Mouse (Mus musculus) stomach, embryonic 15.5 days (tissue): ENCODE measurements around the gene Arhgef10l. TPM values are rescaled to one million over a fixed set of nuclear protein-coding genes. Genes with fewer than 3 reads are reported as not detected.
A peak's percentile ranks its signal among the peaks of the same experiment; 100 is the strongest.

ENCODE experiments used
- ATAC-seq: fragments of 200-750 bp; cut with Nextera tagmentation; 2 replicates; pipeline ENCODE4 v1.8.0; 2017; ENCODE audit warnings: low read depth, moderate number of reproducible peaks, moderate TSS enrichment; ENCODE audit not compliant: insufficient read depth, low FRiP score
- H3K27ac ChIP-seq: fragments of 300-500 bp; sonication (generic); 2 replicates; pipeline ENCODE4 v1.5.1; 2015; ENCODE audit warnings: mild to moderate bottlenecking, inconsistent platforms
- H3K27me3 ChIP-seq: fragments of 300-500 bp; sonication (generic); replicated peaks from 2 replicates; pipeline ENCODE4 v1.6.1; 2015; ENCODE audit warnings: inconsistent platforms
- H3K36me3 ChIP-seq: fragments of 300-500 bp; sonication (generic); 2 replicates; pipeline ENCODE4 v1.6.1; 2015; ENCODE audit warnings: inconsistent platforms
- H3K4me1 ChIP-seq: fragments of 300-500 bp; sonication (generic); 2 replicates; pipeline ENCODE4 v1.6.1; 2015; ENCODE audit warnings: inconsistent platforms
- H3K4me2 ChIP-seq: fragments of 300-500 bp; sonication (generic); 2 replicates; pipeline ENCODE4 v1.6.1; 2015; ENCODE audit warnings: mild to moderate bottlenecking, inconsistent platforms
- H3K4me3 ChIP-seq: fragments of 300-500 bp; sonication (generic); replicated peaks from 2 replicates; pipeline ENCODE4 v1.5.1; 2015; ENCODE audit warnings: inconsistent platforms
- H3K9ac ChIP-seq: fragments of 300-500 bp; sonication (generic); 2 replicates; pipeline ENCODE4 v1.6.1; 2015; ENCODE audit warnings: inconsistent platforms
- H3K9me3 ChIP-seq: fragments of 300-500 bp; sonication (generic); 2 replicates; pipeline ENCODE4 v1.6.1; 2016; ENCODE audit warnings: inconsistent platforms
- WGBS: fragments of 180-500 bp; shearing (Covaris S2); methylation state at CpG from one replicate; pipeline ENCODE4 v1.1.7; 2015; 5-methylcytosine and 5-hydroxymethylcytosine counted together
- polyA plus RNA-seq: library from polyadenylated mRNA; unstranded; fragments of >200 nt; fragmentation: Nextera tagmentation; extraction: Ambion mirVana; gene quantifications from 2 replicates; pipeline ENCODE4 v1.2.1, GENCODE M21; 2015

The Arhgef10l gene
- polyA plus RNA-seq, 1 experiment from 2014 or later, result 15.2 TPM

- no peak for ATAC-seq
Measured at GRCm38 (mm10) chr4:140639431-140640241, 26.2 kb downstream of the Arhgef10l start.

GRCm38 (mm10) chr4:140638591-140638990 lies 27.2 kb downstream of the Arhgef10l start:
- no peak overlapping the region for H3K27ac ChIP-seq
- H3K27me3 ChIP-seq, result no peaks in the 10 kb centered on the region
- H3K9ac ChIP-seq, result no peak overlapping the region
- H3K4me3 ChIP-seq, result no peak overlapping the region
- peaks cover 16% of the 10 kb centered on the region for H3K4me1 ChIP-seq
- WGBS, result 86% methylated on average over 5 of the region's 5 CpGs
- no peaks in the 10 kb centered on the region for H3K9me3 ChIP-seq
- ATAC-seq, result no peak
- no peaks in the 10 kb centered on the region for H3K36me3 ChIP-seq
- no peak overlapping the region for H3K4me2 ChIP-seq

More at GRCm38 (mm10) chr4:140639431-140640241, 26.2 kb downstream of the Arhgef10l start:
- Histone ChIP-seq H3K4me1 (peaks cover 16% of the 10 kb centered on the region), H3K4me2 (no peak overlapping the region), H3K27ac (no peak overlapping the region), H3K9ac (no peak overlapping the region), H3K4me3 (no peak overlapping the region), H3K9me3 (no peaks in the 10 kb centered on the region), H3K27me3 (no peaks in the 10 kb centered on the region), H3K36me3 (no peaks in the 10 kb centered on the region)
- WGBS, result 91% methylated on average over 28 of the region's 28 CpGs

DNA sequence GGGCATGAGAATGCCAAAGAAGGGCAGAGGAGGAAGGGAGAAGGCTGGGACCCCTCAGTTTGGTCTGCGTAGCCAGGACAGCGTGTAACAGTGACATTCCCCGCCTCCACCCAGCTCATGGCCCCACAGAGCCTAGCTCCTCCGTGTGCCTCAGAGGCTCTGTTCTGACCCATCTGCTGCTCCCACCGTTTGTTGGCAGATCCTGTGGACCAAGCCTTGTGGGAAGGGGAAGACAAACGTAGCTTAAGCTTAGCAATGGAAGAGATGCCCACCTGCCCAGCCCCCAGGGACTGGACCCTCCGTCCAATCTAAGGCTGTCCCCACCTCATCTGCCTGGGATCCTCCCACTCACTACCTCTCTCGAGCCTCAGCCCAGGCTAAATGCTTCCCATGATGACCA lies 28.5 kb downstream of the Arhgef10l start:
- Histone ChIP-seq H3K4me1 (peaks cover 16% of the 10 kb centered on the region), H3K27me3 (no peaks in the 10 kb centered on the region), H3K9me3 (no peaks in the 10 kb centered on the region), H3K27ac (no peak overlapping the region), H3K4me3 (no peak overlapping the region), H3K9ac (no peak overlapping the region), H3K4me2 (no peak overlapping the region), H3K36me3 (no peaks in the 10 kb centered on the region)
- WGBS, result 68% methylated on average over 8 of the region's 8 CpGs
- ATAC-seq, result no peak

DNA sequence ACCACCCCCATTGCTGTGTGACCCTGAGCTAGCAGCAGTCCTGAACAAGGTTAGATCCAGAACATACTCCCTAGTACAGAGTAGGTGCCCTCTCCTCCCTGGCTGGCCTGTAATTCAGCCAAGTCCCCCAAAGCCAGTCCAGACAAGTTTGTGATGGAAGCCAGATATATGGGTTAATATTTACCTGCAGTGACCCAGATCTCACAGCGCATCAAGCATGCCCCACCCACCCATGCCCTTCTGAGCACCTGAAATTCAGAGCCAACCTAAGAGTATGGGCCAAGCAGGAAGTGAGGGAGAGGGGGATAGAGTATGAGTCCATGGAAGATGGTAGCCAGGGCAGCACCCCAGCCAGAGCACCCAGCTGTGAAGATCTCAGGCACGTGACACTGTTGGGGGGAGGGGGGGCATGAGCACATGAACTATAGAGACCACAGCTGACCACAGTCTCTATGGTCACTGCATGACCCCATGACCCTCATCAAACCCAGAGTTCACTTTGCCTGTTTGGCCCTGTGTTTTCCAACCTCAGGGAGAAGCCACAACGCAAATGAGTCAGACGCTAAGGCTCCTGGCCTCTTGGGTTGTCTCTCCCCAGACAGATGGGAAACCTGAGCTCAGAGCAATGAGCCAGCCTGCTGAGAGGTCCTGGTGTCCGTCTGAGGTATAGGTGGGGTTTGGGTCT lies 29.4 kb downstream of the Arhgef10l start:
- no peaks in the 10 kb centered on the region for H3K9me3 ChIP-seq
- WGBS, result 54% methylated on average over 5 of the region's 5 CpGs
- no peaks in the 10 kb centered on the region for H3K36me3 ChIP-seq
- no peak overlapping the region for H3K4me3 ChIP-seq
- H3K27me3 ChIP-seq, result no peaks in the 10 kb centered on the region
- peaks cover 13% of the 10 kb centered on the region for H3K4me1 ChIP-seq
- H3K4me2 ChIP-seq, result no peak overlapping the region
- H3K27ac ChIP-seq, result no peak overlapping the region
- peak; percentile 8; the same call in 1 of the 2 replicates for ATAC-seq
- H3K9ac ChIP-seq, result no peak overlapping the region

DNA sequence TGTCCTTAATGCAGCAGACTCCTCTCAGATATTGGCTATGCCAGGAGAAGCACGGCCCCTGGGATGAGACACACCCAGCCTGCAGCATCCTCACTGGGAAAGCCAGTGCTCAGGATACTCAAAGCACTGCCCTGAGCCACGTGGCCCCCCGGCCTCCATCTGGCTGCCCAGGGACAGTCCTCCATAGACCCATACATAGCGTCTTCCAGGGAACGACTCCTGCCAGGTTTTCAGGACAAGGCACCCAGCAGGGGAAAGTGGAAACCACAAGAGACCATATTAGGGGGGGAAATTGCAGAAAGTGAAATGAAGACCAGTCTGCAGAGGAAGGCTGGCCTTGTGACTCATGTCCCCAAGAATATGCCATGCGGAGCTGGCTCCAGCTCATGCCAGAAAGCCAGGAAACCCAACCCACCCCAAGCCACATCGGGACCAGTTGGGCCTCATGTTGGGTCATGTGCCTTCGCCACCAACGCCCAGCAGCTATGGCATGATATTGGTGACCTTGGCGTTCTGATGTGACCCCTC lies 30.9 kb downstream of the Arhgef10l start:
- H3K9ac ChIP-seq, result no peak overlapping the region
- H3K27ac ChIP-seq, result no peak overlapping the region
- 76% methylated on average over 10 of the region's 10 CpGs for WGBS
- peaks cover 14% of the 10 kb centered on the region for H3K4me1 ChIP-seq
- no peaks in the 10 kb centered on the region for H3K36me3 ChIP-seq
- no peak overlapping the region for H3K4me2 ChIP-seq
- H3K27me3 ChIP-seq, result no peaks in the 10 kb centered on the region
- no peak overlapping the region for H3K4me3 ChIP-seq
- no peak for ATAC-seq
- H3K9me3 ChIP-seq, result no peaks in the 10 kb centered on the region

- no peak overlapping the region for H3K4me3 ChIP-seq
- WGBS, result 85% methylated on average over 6 of the region's 6 CpGs
- no peak for ATAC-seq
- peaks cover 21% of the 10 kb centered on the region for H3K4me1 ChIP-seq
- H3K27ac ChIP-seq, result peak overlapping the region; percentile 62; the same call in 1 of the 2 replicates
- no peaks in the 10 kb centered on the region for H3K9me3 ChIP-seq
- no peak overlapping the region for H3K9ac ChIP-seq
- no peaks in the 10 kb centered on the region for H3K36me3 ChIP-seq
- H3K4me2 ChIP-seq, result no peak overlapping the region
- no peaks in the 10 kb centered on the region for H3K27me3 ChIP-seq
Measured at GRCm38 (mm10) chr4:140631276-140631849, 34.4 kb downstream of the Arhgef10l start.

GRCm38 (mm10) chr4:140630651-140631241 lies 35.1 kb downstream of the Arhgef10l start:
- Histone ChIP-seq H3K27ac (peak overlapping the region; percentile 62), H3K4me1 (peaks cover 25% of the 10 kb centered on the region), H3K4me3 (no peak overlapping the region), H3K36me3 (no peaks in the 10 kb centered on the region), H3K9me3 (no peaks in the 10 kb centered on the region), H3K4me2 (0 out of 2 replicates have a peak overlapping the region, but pooled peaks have one; percentile 4), H3K27me3 (no peaks in the 10 kb centered on the region), H3K9ac (no peak overlapping the region)
- no peak for ATAC-seq
- WGBS, result 36% methylated on average over 15 of the region's 15 CpGs

DNA sequence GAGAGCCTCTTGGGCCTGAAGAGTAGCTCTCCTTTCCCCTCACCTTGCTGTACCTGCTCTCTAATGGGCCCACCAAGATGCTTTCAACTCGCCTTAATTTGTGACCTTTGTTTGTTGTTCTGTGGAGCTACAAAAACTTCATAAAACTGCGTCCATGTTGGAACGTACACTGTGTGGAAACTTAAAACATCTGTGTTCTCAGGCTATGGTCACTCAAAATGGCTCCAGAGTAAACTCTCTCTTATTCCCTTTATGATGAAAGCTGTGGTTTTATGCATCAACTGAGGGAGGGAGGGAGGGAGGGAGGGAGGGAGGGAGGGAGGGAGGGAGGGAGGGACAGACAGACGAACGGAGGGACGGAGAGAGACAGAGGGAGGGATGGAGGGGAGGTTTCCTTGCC lies 35.7 kb downstream of the Arhgef10l start:
- no peak for ATAC-seq
- peaks cover 31% of the 10 kb centered on the region for H3K4me1 ChIP-seq
- H3K27ac ChIP-seq, result peak overlapping the region; percentile 62
- no peaks in the 10 kb centered on the region for H3K27me3 ChIP-seq
- H3K9ac ChIP-seq, result no peak overlapping the region
- 63% methylated on average over 6 of the region's 6 CpGs for WGBS
- no peaks in the 10 kb centered on the region for H3K36me3 ChIP-seq
- H3K4me2 ChIP-seq, result no peak overlapping the region
- no peak overlapping the region for H3K4me3 ChIP-seq
- H3K9me3 ChIP-seq, result no peaks in the 10 kb centered on the region

GRCm38 (mm10) chr4:140628971-140629370 lies 36.8 kb downstream of the Arhgef10l start:
- H3K4me2 ChIP-seq, result no peak overlapping the region
- WGBS, result 57% methylated on average over 4 of the region's 4 CpGs

DNA sequence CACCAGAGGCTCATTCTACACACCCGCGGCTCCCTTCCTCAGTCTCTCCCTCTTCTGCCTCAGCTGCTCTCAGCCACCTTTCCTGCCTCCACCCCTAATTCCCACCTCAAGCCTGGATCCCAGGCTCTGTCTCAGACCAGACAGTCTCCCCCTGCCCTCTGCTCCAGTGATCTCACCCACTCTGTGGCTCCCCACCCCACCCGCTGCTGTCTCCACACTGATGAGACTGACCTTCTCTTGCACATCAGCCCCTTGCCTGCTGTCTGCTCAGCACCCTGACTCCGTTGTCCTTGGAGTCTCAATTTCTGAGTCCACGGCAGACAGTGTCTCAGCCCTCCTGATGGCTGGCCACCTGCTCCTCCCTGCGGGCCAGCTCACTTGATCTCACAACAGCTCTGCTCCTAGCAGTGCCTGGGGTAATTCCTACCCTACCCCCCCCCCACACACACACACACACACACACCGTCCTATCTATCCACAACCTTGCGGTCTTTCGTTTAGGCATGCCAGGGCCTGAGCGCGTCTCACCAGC lies 37.3 kb downstream of the Arhgef10l start:
- no peak overlapping the region for H3K9ac ChIP-seq

More at GRCm38 (mm10) chr4:140628971-140629370, 36.8 kb downstream of the Arhgef10l start:
- no peak for ATAC-seq
- H3K9me3 ChIP-seq, result no peaks in the 10 kb centered on the region
- no peak overlapping the region for H3K27ac ChIP-seq
- no peaks in the 10 kb centered on the region for H3K27me3 ChIP-seq
- H3K36me3 ChIP-seq, result no peaks in the 10 kb centered on the region
- H3K4me3 ChIP-seq, result no peak overlapping the region
- H3K9ac ChIP-seq, result no peak overlapping the region
- peaks cover 42% of the 10 kb centered on the region for H3K4me1 ChIP-seq

More for the DNA sequence above, 37.3 kb downstream of the Arhgef10l start:
- Histone ChIP-seq H3K36me3 (no peaks in the 10 kb centered on the region), H3K4me1 (peaks cover 46% of the 10 kb centered on the region), H3K4me3 (no peak overlapping the region), H3K27ac (no peak overlapping the region), H3K27me3 (no peaks in the 10 kb centered on the region), H3K4me2 (no peak overlapping the region), H3K9me3 (no peaks in the 10 kb centered on the region)
- 61% methylated on average over 11 of the region's 11 CpGs for WGBS
- no peak for ATAC-seq
